Mouse (Mus musculus): ENCODE results near the gene Zfp62.
"Not testable (repeated sequence)": the region's sequence is repeated elsewhere in the genome, so short reads cannot be mapped to it uniquely, and the experiment has no call there.

Gene Zfp62

GRCm38 (mm10) chr11:49203129-49203768 lies at the start of gene Zfp62:
TSS of gene Zfp62 (plus strand) at chr11:49203292.
- DNase-seq (ENCODE audit: low spot score in 2 of 2) = peak; percentile 92

DNA sequence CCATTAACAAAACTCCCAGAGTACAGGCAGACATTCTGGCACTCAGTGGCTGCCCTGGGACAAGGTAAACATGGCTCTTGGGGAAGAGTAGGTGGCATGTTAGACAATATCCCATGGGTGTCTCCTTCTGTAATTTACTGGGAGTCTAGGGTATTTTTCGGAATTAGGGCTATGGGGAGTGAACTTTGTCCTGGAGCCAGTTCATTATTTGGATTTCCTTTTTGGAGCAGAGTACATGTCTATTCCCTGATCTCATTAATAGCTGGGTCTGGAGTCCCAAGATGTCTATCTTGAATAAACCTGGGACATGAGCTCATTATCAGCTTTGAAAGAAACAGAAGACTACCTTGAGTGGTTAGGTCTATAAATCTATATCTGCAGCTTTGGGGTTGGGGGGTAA lies 49.0 kb upstream of the Zfp62 start, which contains the start of gene Olfr1394:
Gene Olfr1394 (plus strand): TSS at position 301 of the 400 bp plus-strand sequence.
- no peak for DNase-seq (ENCODE audit: low spot score in 2 of 2)

DNA sequence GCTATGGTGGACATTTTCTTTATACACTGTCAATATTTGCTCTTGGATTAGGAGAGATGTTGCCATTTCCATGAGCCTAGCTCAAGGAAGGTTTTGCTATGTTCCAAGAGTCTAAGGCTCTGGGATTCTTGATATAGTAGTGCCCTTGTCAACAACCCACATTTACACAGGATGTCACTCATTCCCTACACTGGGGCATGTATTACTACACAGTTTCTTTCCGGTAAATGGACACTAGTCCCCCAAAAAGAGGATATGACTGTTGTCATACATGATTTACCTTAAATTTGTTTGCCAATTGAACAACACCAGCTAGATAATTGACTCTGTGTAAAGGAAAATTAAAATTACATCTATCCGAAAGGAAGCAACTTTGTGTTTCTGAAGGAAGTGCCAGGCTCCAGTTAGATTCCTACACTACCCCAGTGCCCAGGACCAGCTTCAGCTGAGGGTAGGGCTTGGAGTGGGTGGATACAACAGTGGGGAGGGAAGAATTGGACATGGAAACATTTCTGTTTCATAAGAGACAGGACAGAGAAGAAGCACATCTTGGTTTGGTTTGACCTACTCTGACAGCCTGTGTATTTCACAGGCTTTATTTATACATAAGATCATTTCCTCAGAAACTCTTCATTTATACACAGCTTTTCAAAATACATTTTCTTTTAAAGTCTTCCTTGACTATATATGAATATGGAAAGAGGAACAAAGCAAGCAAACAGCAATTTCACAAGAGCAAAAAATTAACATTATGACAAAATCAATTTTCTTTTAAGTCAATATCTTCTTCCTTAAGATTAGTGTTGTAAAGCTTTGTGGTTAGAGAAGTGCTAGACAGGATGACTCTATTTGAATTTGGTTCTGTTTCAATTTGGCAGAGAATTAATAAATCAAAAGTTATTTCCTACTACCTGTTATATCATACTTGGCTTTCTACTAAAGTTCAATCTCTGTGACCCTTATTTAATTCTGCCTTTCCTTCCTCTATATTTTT lies 46.0 kb upstream of the Zfp62 start:
- no peak for DNase-seq (ENCODE audit: low spot score in 2 of 2)

DNA sequence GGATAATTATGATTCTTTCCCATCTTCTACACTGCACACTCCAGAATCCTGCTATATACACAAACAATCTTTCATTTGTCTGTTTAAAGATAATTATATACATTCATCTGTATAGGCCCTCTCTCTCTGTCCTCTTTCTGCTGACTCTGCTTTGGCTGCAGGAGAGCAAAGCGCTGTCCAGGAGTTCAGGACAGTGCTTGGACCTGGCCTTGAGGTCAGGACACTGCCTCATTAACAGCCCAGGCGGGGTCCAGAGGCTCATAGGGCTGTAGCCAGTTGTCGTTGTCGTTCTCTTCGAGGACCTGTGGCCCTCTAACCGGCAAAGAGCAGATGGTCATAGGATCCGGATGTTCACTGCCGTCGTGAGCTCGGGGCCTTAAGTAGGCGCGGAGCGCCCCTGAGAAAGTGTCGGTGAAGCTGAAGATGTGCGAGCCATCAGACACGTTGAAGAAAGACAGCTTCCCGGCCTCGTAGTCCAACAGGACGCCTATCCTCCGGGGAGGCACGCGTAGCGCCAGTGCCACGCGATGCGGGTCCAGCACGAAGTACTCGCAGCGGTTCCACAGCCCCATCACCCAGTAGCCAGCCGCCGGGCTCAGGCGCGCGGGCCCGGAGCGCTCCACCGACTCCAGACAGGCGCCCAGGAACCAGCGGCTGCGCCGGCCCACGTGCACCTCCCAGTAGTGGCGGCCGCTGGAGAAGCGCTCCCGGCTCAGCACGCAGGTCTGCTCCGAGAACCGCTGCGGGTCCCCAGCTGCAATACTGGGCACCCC lies 34.1 kb upstream of the Zfp62 start:
- DNase-seq (ENCODE audit: low spot score in 2 of 2) = no peak

DNA sequence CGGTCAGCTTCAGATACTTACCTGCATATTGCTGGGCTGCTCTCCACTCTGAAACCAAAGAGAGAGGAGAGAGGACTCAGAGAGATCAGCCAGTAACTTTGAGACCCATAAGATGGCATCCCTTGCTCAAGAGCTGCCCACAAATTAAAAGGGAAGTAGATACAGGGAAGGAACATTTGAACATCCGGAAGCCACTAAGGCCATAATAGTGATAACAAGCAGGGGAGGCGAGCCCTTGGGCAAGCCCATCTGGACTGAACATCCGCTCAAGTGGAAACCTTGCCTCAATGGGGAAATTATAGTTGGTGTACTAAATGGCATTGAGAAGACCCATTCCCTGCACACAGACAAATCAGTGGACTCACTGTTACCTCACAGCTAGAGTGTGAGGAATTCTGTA lies 32.5 kb upstream of the Zfp62 start:
- DNase-seq (ENCODE audit: low spot score in 2 of 2) = no peak

- DNase-seq (ENCODE audit: low spot score in 2 of 2) = no peak
Observed at GRCm38 (mm10) chr11:49175345-49175744, 27.7 kb upstream of the Zfp62 start.

DNA sequence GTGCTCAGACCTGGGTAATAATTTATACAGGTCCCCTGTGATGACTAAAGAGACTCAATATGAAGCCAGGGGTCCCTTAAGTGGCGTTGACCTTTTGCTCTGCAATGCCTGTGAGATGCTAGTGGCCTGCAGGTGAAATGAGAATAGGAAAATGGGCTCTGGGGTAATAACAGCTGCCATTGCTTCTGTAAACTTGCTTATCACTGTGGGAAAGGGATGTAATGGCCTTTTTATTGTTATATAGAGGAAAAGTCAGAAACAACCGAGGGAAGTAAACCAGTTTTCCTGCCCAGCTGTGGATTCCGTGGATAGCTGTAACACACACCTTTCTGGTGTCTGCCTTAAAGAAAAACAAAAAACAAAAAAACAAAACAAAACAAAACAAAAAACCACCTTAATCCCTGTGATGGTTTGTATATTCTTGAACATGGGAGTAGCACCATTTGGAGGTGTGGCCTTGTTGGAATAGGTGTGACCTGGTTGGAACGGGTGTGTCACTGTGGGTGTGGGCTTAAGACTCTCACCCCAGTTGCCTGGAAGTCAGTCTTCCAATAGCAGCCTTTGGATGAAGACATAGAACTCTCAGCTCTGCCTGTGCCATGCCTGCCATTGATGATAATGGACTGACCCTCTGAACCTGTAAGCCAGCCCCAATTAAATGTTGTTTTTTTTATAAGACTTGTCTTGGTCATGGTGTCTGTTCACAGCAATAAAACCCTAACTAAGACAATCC lies 26.9 kb upstream of the Zfp62 start:
- DNase-seq (ENCODE audit: low spot score in 2 of 2) = not testable (repeated sequence)

DNA sequence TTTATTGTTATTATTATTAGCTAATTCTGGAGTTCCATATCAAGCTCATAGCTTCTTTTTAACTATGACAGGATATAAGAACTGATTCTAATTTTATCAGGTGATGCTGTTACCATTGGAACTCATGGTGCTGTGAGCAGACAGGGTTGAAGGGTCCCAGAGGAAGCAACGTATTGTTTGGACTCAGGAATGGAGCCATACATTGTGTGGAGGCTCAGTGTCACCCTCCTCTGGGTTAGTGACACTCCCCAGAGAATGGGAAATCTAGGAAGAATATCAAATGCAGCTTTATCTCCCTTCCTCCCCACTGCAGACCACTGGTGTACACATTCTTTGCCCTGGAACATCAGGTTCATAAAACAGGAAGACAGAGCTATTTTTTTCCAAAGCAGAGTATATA lies 19.9 kb upstream of the Zfp62 start:
- DNase-seq (ENCODE audit: low spot score in 2 of 2) = no peak

DNA sequence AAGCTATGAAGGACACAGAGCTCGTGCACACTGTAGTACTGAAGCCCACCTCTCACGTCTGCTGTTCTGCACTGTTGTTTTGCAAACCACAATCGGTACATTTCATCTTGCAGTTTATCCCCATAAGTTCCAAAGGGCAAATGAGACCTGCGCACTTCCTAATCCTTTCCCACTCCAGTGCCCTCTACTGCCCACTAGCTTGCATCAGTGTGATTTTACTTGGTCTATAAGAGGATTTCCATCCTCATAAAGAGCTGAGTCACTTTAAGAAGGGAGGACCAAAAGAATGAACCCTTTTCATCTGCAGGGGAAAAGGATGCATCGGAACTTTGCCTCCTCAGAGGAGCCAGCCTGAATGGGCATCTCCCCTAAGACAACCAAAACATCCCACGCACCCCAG lies 16.6 kb upstream of the Zfp62 start:
- DNase-seq (ENCODE audit: low spot score in 2 of 2) = no peak

- DNase-seq (ENCODE audit: low spot score in 2 of 2) = no peak
Observed at GRCm38 (mm10) chr11:49186955-49187488, 16.1 kb upstream of the Zfp62 start, which contains the start of gene Btnl9. TSS of gene Btnl9 (minus strand) at chr11:49187159.

DNA sequence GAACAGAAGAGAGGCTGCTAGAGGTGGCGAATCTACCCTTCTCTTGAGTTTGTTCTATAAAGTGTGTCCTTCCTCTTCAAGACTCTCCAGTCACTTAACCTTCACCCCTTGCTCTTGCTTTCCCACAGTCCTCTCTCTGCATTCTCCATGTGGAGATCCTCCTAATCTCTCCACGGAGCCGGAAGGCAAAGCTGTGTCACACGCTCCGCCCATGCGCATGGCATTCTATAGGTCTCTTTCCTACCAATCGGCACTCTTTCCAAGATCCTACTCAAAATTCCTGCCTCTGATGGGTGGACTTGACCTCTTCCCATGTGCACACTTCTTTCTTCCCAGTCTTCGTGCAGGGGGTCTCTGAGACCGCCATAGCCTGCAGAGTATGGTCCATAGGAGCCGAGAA lies 15.4 kb upstream of the Zfp62 start:
- no peak for DNase-seq (ENCODE audit: low spot score in 2 of 2)

- DNase-seq (ENCODE audit: low spot score in 2 of 2) = peak; percentile 37 to 46
Observed at GRCm38 (mm10) chr11:49189737-49190136, 13.4 kb upstream of the Zfp62 start.

- DNase-seq (ENCODE audit: low spot score in 2 of 2) = no peak
Observed at GRCm38 (mm10) chr11:49191083-49191482, 12.0 kb upstream of the Zfp62 start.

GRCm38 (mm10) chr11:49194771-49195170 lies 8.3 kb upstream of the Zfp62 start:
- DNase-seq (ENCODE audit: low spot score in 2 of 2) = not testable (repeated sequence)

DNA sequence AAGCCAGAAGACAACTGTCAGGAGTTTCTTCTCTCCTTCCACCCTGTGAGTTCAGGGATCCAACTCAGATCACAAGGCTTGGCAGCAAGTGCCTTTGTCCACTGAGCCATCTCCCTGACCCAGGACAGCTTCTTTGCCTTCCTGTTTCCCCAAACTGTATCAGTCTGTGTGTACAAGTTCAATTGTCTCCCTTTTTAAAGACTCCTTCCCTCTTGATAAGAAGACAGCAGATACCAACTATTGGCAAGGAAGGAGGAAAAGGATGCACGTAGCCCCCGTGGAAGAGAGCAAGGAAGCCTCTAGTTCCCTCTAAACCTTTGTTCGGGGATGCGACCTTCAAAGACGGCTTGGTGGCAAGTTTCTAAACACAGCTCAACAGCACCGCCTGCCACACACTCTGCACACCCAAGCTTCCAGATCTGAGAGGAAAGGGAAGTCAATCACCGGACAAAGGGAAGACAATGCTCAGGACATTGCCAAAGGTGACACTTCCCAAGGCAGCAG lies 7.2 kb upstream of the Zfp62 start:
- DNase-seq (ENCODE audit: low spot score in 2 of 2) = no peak

GRCm38 (mm10) chr11:49200666-49201065 lies 2.4 kb upstream of the Zfp62 start:
- DNase-seq (ENCODE audit: low spot score in 2 of 2) = no peak

- DNase-seq (ENCODE audit: low spot score in 2 of 2) = no peak
Observed at GRCm38 (mm10) chr11:49201142-49201541, 1.9 kb upstream of the Zfp62 start.

- DNase-seq (ENCODE audit: low spot score in 2 of 2) = no peak
Observed at GRCm38 (mm10) chr11:49202071-49202470, 1.0 kb upstream of the Zfp62 start.

DNA sequence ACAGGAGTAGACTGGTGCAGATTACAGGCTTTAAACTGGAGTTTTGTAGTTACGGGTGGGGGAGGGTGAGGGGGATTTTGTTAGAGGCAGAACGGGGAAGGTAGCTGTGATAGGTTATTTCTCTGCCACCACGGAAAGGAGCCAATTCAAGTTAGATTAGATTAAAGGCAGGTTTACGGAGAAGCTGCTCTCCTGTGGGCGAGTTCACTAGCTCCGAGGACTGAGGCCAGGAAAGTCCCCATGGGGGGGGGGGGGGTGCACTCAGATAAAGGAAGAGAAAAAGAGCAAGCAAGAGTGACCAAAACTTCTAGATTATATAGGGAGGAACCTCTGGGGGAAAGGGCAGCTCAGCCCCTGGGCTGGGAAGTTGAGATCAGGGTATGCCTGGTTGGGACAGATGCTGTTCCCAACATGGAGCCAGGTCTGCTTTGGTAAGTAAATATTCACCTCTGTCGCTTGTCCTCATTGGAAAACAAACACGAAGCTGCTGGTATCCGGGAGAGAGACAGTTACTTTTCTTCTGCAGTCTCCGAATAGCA lies 500 bp upstream of the Zfp62 start:
- DNase-seq (ENCODE audit: low spot score in 2 of 2) = no peak

- DNase-seq (ENCODE audit: low spot score in 2 of 2) = peak in 1 of 2 experiments; percentile 8
Observed at GRCm38 (mm10) chr11:49203771-49204497, 842 bp downstream of the Zfp62 start.
